Mouse (Mus musculus): Measurements from ENCODE around the gene Ifitm3.

DNA sequence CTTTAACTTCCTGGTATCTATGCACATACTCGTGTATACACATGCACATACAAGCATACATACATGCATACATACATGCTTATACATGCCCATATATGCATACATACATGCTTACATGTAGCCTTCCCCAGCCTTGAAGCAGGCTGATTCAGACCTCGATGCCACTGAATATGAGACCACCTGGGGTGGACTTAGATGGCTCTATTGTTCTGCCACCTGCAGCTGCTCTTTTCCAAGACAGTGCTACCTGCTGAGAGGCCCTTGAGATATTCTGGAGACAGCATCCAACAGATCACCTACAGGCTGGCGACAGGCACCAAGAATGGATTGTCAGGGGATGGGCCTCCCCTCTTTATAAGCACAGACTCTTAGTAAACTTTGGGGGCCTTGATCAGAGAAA is 19.8 kb upstream of the Ifitm3 start:
- no peak for TF ChIP-seq CTCF (IDR thresholded peaks at IDR 0.05; ENCODE audit: borderline replicate concordance, insufficient read depth, low read length)
- TF ChIP-seq POLR2A (IDR thresholded peaks at IDR 0.05; ENCODE audit: low read depth, low read length): no peak

All from embryonic fibroblast, embryonic 13.5 days (primary cell).